Mouse (Mus musculus) embryonic facial prominence, embryonic 11.5 days (tissue): ENCODE measurements at regions not wholly inside any gene's neighbourhood (a gene's known extent, or its start where the extent isn't known, plus 50 kb on each side); places are given as distances from the start of the nearest gene placed in this dataset.
A peak's percentile ranks its signal among the peaks of the same experiment; 100 is the strongest.

ENCODE experiments used
- ATAC-seq: fragments of 200-750 bp; cut with Nextera tagmentation; replicated peaks from 2 replicates; pipeline ENCODE4 v1.8.0; 2017; ENCODE audit warnings: low read depth; ENCODE audit not compliant: insufficient number of reproducible peaks, low FRiP score, low TSS enrichment
- DNase-seq: peaks from one replicate; pipeline ENCODE4 v3.0.0-alpha.2; 2015; ENCODE audit warnings: low spot score
- H3K27ac ChIP-seq: fragments of 300-500 bp; sonication (generic); replicated peaks from 2 replicates; pipeline ENCODE4 v1.5.1; 2014; ENCODE audit warnings: mild to moderate bottlenecking, low read depth, low read length, control low read depth
- H3K27me3 ChIP-seq: fragments of 300-500 bp; sonication (generic); 2 replicates; pipeline ENCODE4 v1.6.1; 2014; ENCODE audit warnings: mild to moderate bottlenecking, low read length, moderate library complexity, mixed read lengths; ENCODE audit not compliant: control insufficient read depth, insufficient read depth
- H3K36me3 ChIP-seq: fragments of 300-500 bp; sonication (generic); replicated peaks from 2 replicates; pipeline ENCODE4 v1.6.1; 2014; ENCODE audit warnings: low read depth, mild to moderate bottlenecking, low read length, moderate library complexity, mixed read lengths; ENCODE audit not compliant: control insufficient read depth, insufficient read depth
- H3K4me1 ChIP-seq: fragments of 300-500 bp; sonication (generic); 2 replicates; pipeline ENCODE4 v1.6.1; 2014; ENCODE audit warnings: low read length, mixed read lengths; ENCODE audit not compliant: control insufficient read depth, insufficient read depth
- H3K4me2 ChIP-seq: fragments of 300-500 bp; sonication (generic); 2 replicates; pipeline ENCODE4 v1.6.1; 2014; ENCODE audit warnings: low read depth, mild to moderate bottlenecking, control low read depth, low read length, moderate library complexity
- H3K4me3 ChIP-seq: fragments of 300-500 bp; sonication (generic); 2 replicates; pipeline ENCODE4 v1.5.1; 2014; ENCODE audit warnings: low read depth, low read length, control low read depth
- H3K9ac ChIP-seq: fragments of 300-500 bp; sonication (generic); replicated peaks from 2 replicates; pipeline ENCODE4 v1.6.1; 2014; ENCODE audit warnings: mild to moderate bottlenecking, control low read depth, low read length
- H3K9me3 ChIP-seq: fragments of 300-500 bp; sonication (generic); replicated peaks from 2 replicates; pipeline ENCODE4 v1.6.1; 2016; ENCODE audit warnings: mild to moderate bottlenecking, low read length, inconsistent platforms, mixed read lengths; ENCODE audit not compliant: control insufficient read depth
- WGBS: fragments of 180-500 bp; shearing (Covaris S2); extraction: QIAGEN DNeasy Blood & Tissue Kit; methylation state at CpG from one replicate; pipeline ENCODE4 v1.1.7; 2014; 5-methylcytosine and 5-hydroxymethylcytosine counted together

GRCm38 (mm10) chr15:36719241-36719640 is 288.3 kb downstream of the Zfp706 start:
- Histone ChIP-seq H3K4me2 (no peak overlapping the region), H3K27me3 (no peaks in the 10 kb centered on the region)

DNA sequence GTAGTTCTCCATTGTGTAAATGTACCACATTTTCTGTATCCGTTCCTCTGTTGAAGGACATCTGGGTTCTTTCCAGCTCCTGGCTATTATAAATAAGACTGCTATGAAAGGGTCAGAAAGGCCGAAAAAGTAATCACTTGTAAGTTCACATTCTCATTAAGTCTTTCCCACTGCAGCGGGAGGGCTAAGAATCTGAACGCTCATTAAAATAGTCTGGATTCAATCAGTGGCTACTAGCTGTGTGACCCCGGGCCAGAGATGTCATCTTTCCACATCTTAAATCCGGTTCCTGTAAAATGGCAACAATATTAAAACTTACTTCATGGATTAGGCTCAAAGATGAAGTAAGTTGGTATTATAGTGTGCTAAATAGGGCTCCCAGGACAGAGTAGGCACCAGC is 289.7 kb downstream of the Zfp706 start:
- DNase-seq (no peak), ATAC-seq (no peak)
- Histone ChIP-seq H3K27me3 (no peaks in the 10 kb centered on the region), H3K27ac (no peak overlapping the region), H3K9ac (no peak overlapping the region), H3K4me2 (no peak overlapping the region), H3K36me3 (no peaks in the 10 kb centered on the region), H3K4me1 (no peaks in the 10 kb centered on the region; the same call in 1 of the 2 replicates), H3K4me3 (no peak overlapping the region), H3K9me3 (no peaks in the 10 kb centered on the region)
- WGBS = 33% methylated on average over 6 of the region's 6 CpGs

More at GRCm38 (mm10) chr15:36719241-36719640, 288.3 kb downstream of the Zfp706 start:
- Histone ChIP-seq H3K27ac (no peak overlapping the region), H3K36me3 (no peaks in the 10 kb centered on the region), H3K9me3 (no peaks in the 10 kb centered on the region), H3K4me1 (no peaks in the 10 kb centered on the region; the same call in 1 of the 2 replicates), H3K9ac (no peak overlapping the region), H3K4me3 (no peak overlapping the region)
- DNase-seq (no peak), ATAC-seq (no peak)
- 51% methylated on average over 2 of the region's 2 CpGs for WGBS

- no peak overlapping the region for H3K27ac ChIP-seq
- H3K4me1 ChIP-seq = no peaks in the 10 kb centered on the region; the same call in 1 of the 2 replicates
- DNase-seq = no peak
- H3K4me3 ChIP-seq = no peak overlapping the region
- H3K36me3 ChIP-seq = no peaks in the 10 kb centered on the region
- peak overlapping the region; percentile 36; the same call in 1 of the 2 replicates for H3K4me2 ChIP-seq
- no peak overlapping the region; the same call in 1 of the 2 replicates for H3K9ac ChIP-seq
- H3K9me3 ChIP-seq = no peaks in the 10 kb centered on the region
- no peak for ATAC-seq
- no peaks in the 10 kb centered on the region for H3K27me3 ChIP-seq
Measured at GRCm38 (mm10) chr15:36716686-36717038, 290.9 kb downstream of the Zfp706 start.

GRCm38 (mm10) chr15:36715745-36716685 is 291.6 kb downstream of the Zfp706 start:
- no peaks in the 10 kb centered on the region; the same call in 1 of the 2 replicates for H3K4me1 ChIP-seq
- no peaks in the 10 kb centered on the region for H3K27me3 ChIP-seq
- H3K4me3 ChIP-seq = peak overlapping the region; percentile 18
- H3K4me2 ChIP-seq = peak overlapping the region; percentile 36
- H3K27ac ChIP-seq = no peak overlapping the region
- H3K9ac ChIP-seq = peak overlapping the region; percentile 18
- ATAC-seq (peak; percentile 78), DNase-seq (peak; percentile 80)
- H3K9me3 ChIP-seq = no peaks in the 10 kb centered on the region
- no peaks in the 10 kb centered on the region for H3K36me3 ChIP-seq
- 17% methylated on average over 26 of the region's 26 CpGs for WGBS

DNA sequence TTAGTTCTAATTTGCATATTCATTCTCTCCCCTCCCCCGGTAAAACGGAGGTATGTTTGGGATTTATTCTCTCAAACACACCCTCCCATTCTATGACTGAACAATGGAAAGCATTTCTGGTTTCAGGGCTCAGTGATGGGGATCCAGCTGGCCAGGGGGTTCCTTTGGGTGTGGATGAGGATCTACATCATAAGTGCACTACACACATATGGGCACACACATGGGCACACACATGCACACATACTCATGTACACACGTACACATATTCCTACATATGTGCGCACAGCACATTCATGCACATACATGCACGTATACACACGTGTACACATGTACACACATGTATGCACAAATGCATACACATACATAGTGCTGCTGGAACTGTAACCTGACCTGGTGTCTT is 292.4 kb downstream of the Zfp706 start:
- no peaks in the 10 kb centered on the region for H3K9me3 ChIP-seq
- H3K4me1 ChIP-seq = no peaks in the 10 kb centered on the region; the same call in 1 of the 2 replicates
- WGBS = 91% methylated on average over 6 of the region's 6 CpGs
- H3K4me2 ChIP-seq = no peak overlapping the region
- DNase-seq (no peak), ATAC-seq (0 out of 2 replicates have a peak, but pooled peaks have one; percentile 18)
- H3K9ac ChIP-seq = no peak overlapping the region
- no peaks in the 10 kb centered on the region for H3K27me3 ChIP-seq
- no peak overlapping the region for H3K27ac ChIP-seq
- no peaks in the 10 kb centered on the region for H3K36me3 ChIP-seq
- no peak overlapping the region for H3K4me3 ChIP-seq

DNA sequence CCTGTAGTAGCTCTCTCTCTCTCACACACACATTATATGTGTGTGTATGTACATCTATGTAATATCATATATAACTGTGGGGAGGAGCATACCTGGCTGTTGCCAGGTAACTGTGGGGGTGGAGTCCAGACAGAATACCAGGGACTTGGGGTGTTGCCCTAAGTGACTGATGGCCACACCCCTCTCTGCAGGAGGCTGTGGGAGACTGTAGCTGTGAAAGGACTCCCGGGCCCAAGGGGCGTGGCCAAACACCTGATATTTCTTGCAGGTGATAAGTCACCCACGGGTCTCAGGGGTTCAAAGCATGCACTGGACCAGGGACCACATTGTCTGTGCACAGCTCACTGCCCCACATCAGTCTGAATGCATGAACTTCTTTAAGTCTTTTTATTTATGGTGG is 297.8 kb downstream of the Zfp706 start:
- no peaks in the 10 kb centered on the region for H3K36me3 ChIP-seq
- WGBS = 64% methylated on average over 3 of the region's 3 CpGs
- H3K4me1 ChIP-seq = no peaks in the 10 kb centered on the region
- H3K27me3 ChIP-seq = no peaks in the 10 kb centered on the region
- ATAC-seq (no peak), DNase-seq (no peak)
- H3K4me2 ChIP-seq = no peak overlapping the region
- H3K9me3 ChIP-seq = no peaks in the 10 kb centered on the region
- H3K9ac ChIP-seq = no peak overlapping the region
- H3K4me3 ChIP-seq = no peak overlapping the region
- no peak overlapping the region for H3K27ac ChIP-seq

- Histone ChIP-seq H3K36me3 (no peaks in the 10 kb centered on the region), H3K9ac (no peak overlapping the region), H3K4me3 (no peak overlapping the region), H3K9me3 (no peaks in the 10 kb centered on the region), H3K27ac (no peak overlapping the region), H3K27me3 (no peaks in the 10 kb centered on the region), H3K4me2 (no peak overlapping the region), H3K4me1 (no peaks in the 10 kb centered on the region)
- ATAC-seq = 0 out of 2 replicates have a peak, but pooled peaks have one; percentile 48
- peak; percentile 85 for DNase-seq
- 13% methylated on average over 3 of the region's 3 CpGs for WGBS
Measured at GRCm38 (mm10) chr15:36708471-36708870, 299.1 kb downstream of the Zfp706 start.

GRCm38 (mm10) chr15:36705990-36706389 is 301.6 kb downstream of the Zfp706 start:
- no peak for ATAC-seq
- H3K36me3 ChIP-seq = no peaks in the 10 kb centered on the region
- H3K27ac ChIP-seq = no peak overlapping the region
- 37% methylated on average over 4 of the region's 4 CpGs for WGBS
- no peaks in the 10 kb centered on the region for H3K27me3 ChIP-seq
- no peak overlapping the region for H3K4me2 ChIP-seq
- no peaks in the 10 kb centered on the region for H3K9me3 ChIP-seq
- H3K4me1 ChIP-seq = no peaks in the 10 kb centered on the region
- H3K4me3 ChIP-seq = no peak overlapping the region
- H3K9ac ChIP-seq = no peak overlapping the region
- DNase-seq = peak; percentile 59
